Mouse (Mus musculus): ENCODE measurements at regions not wholly inside any gene's neighbourhood (a gene's known extent, or its start where the extent isn't known, plus 50 kb on each side); places are given as distances from the start of the nearest gene placed in this dataset.

DNA sequence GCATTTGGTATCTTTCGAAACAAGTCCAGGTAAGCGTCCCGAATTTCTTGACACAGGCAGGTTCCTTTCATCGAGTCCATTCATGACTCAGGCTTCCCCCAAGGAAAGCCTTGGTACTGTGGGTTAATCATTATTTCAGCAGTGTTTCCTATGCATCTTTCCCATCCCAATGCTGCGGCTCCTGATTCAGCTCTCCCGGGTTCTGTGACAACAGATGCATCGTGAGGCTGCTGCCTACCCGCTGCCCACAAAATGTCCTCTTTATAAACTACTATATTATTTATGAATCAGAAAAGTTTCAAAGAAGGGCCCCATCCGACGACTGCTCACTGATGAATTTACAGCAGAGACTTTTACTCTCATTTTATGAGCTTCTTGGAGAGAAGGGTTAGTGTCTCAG, 486.2 kb downstream of the Plcl1 start:
- no peak overlapping the region for H3K4me3 ChIP-seq (ENCODE audit: insufficient read depth, low read depth, low read length)
- H3K36me3 ChIP-seq (ENCODE audit: control insufficient read depth, insufficient read depth, low read length): no peaks in the 10 kb centered on the region
- H3K4me1 ChIP-seq (ENCODE audit: control insufficient read depth, insufficient read depth, low read length): no peaks in the 10 kb centered on the region
- no peaks in the 10 kb centered on the region for H3K27me3 ChIP-seq (ENCODE audit: control insufficient read depth, insufficient read depth, low read length)
- no peak overlapping the region for H3K9ac ChIP-seq (ENCODE audit: low read depth, low read length)
- H3K79me2 ChIP-seq (ENCODE audit: control insufficient read depth, insufficient read depth, low read length): no peaks in the 10 kb centered on the region
- DNase-seq (ENCODE audit: extremely low read depth, low read depth, low spot score): no peak
- 66% methylated on average over 10 of the region's 10 CpGs for WGBS
- H3K27ac ChIP-seq (replicated peaks; ENCODE audit: insufficient read depth, low read depth, low read length): no peak overlapping the region
- TF ChIP-seq CTCF (IDR thresholded peaks at IDR 0.05; ENCODE audit: low read depth, low read length) (no peak), POLR2A (IDR thresholded peaks at IDR 0.05; ENCODE audit: extremely low read depth, insufficient read depth, low read length) (no peak)

DNA sequence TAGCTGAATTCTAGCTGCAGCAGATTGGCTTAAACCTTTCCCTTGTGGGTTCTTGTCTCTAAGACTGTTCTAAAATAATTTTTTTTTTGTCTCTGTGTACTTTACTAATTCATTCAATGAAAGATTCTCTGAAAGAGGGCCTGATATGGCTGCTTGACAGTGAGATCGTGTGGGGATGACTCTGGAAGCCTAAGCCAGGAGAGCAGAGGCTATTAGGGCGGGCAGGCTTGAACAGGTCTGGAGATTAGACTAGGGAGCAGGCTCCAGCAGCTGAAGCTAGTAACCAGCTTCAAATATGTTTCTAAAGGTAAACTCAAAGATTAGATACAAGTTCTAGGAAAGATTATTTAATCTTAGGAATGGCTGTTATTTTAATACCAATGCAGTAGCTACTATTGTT, 491.9 kb downstream of the Plcl1 start:
- Histone ChIP-seq H3K9ac (ENCODE audit: low read depth, low read length) (no peak overlapping the region), H3K4me1 (ENCODE audit: control insufficient read depth, insufficient read depth, low read length) (no peaks in the 10 kb centered on the region), H3K79me2 (ENCODE audit: control insufficient read depth, insufficient read depth, low read length) (no peaks in the 10 kb centered on the region), H3K27ac (replicated peaks; ENCODE audit: insufficient read depth, low read depth, low read length) (no peak overlapping the region), H3K27me3 (ENCODE audit: control insufficient read depth, insufficient read depth, low read length) (no peaks in the 10 kb centered on the region), H3K4me3 (ENCODE audit: insufficient read depth, low read depth, low read length) (no peak overlapping the region), H3K36me3 (ENCODE audit: control insufficient read depth, insufficient read depth, low read length) (no peaks in the 10 kb centered on the region)
- TF ChIP-seq CTCF (IDR thresholded peaks at IDR 0.05; ENCODE audit: low read depth, low read length) (no peak), POLR2A (IDR thresholded peaks at IDR 0.05; ENCODE audit: extremely low read depth, insufficient read depth, low read length) (no peak)
- WGBS: 62% methylated on average over 2 of the region's 2 CpGs
- no peak for DNase-seq (ENCODE audit: extremely low read depth, low read depth, low spot score)

DNA sequence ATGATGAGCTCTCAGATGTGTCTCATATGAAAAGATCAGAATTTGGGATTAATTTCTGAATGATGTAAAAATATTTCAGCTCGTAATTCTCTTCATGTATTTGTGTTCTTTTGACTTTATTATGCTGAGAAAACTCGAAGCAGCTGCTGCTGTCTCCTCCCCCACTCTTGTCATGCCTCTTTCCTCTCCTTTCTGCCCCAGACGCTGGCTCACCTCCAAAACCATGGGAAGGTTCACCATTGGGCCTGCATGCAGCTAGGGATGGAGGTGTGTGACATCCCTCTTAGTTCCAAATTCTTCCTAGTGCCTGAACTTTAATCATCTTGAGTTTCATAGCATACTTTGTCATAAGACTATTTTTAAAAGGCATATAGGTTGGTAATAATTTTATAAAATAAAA, 492.3 kb downstream of the Plcl1 start:
- TF ChIP-seq CTCF (IDR thresholded peaks at IDR 0.05; ENCODE audit: low read depth, low read length) (no peak), POLR2A (IDR thresholded peaks at IDR 0.05; ENCODE audit: extremely low read depth, insufficient read depth, low read length) (no peak)
- DNase-seq (ENCODE audit: extremely low read depth, low read depth, low spot score): no peak
- no peak overlapping the region for H3K4me3 ChIP-seq (ENCODE audit: insufficient read depth, low read depth, low read length)
- H3K4me1 ChIP-seq (ENCODE audit: control insufficient read depth, insufficient read depth, low read length): no peaks in the 10 kb centered on the region
- 39% methylated on average over 3 of the region's 3 CpGs for WGBS
- H3K79me2 ChIP-seq (ENCODE audit: control insufficient read depth, insufficient read depth, low read length): no peaks in the 10 kb centered on the region
- no peaks in the 10 kb centered on the region for H3K27me3 ChIP-seq (ENCODE audit: control insufficient read depth, insufficient read depth, low read length)
- no peak overlapping the region for H3K9ac ChIP-seq (ENCODE audit: low read depth, low read length)
- H3K36me3 ChIP-seq (ENCODE audit: control insufficient read depth, insufficient read depth, low read length): no peaks in the 10 kb centered on the region
- no peak overlapping the region for H3K27ac ChIP-seq (replicated peaks; ENCODE audit: insufficient read depth, low read depth, low read length)

DNA sequence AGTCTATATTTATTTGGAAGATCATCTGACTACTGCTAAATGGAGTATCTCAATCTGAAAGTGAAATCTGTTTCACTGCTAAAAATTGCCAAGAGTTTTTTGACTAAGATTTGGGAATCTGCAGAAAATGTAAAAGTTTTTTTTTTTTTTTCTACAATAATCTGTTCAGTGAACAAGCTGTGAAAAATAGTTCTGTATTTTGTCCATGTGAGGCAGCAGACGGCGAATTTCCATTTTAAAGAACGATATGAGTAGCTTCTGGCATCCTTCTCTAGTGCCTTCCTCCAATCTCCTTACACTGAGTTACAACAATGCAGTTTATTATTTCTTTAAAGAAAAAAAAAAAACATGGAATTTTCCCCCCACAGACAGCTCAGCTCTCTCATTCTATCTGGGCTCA, 494.3 kb downstream of the Plcl1 start:
- Histone ChIP-seq H3K27me3 (ENCODE audit: control insufficient read depth, insufficient read depth, low read length) (no peaks in the 10 kb centered on the region), H3K4me3 (ENCODE audit: insufficient read depth, low read depth, low read length) (no peak overlapping the region), H3K79me2 (ENCODE audit: control insufficient read depth, insufficient read depth, low read length) (no peaks in the 10 kb centered on the region), H3K27ac (replicated peaks; ENCODE audit: insufficient read depth, low read depth, low read length) (no peak overlapping the region), H3K9ac (ENCODE audit: low read depth, low read length) (no peak overlapping the region), H3K4me1 (ENCODE audit: control insufficient read depth, insufficient read depth, low read length) (no peaks in the 10 kb centered on the region), H3K36me3 (ENCODE audit: control insufficient read depth, insufficient read depth, low read length) (no peaks in the 10 kb centered on the region)
- WGBS: 79% methylated on average over 3 of the region's 3 CpGs
- no peak for DNase-seq (ENCODE audit: extremely low read depth, low read depth, low spot score)
- TF ChIP-seq POLR2A (IDR thresholded peaks at IDR 0.05; ENCODE audit: extremely low read depth, insufficient read depth, low read length): no peak
- no peak for TF ChIP-seq CTCF (IDR thresholded peaks at IDR 0.05; ENCODE audit: low read depth, low read length)

DNA sequence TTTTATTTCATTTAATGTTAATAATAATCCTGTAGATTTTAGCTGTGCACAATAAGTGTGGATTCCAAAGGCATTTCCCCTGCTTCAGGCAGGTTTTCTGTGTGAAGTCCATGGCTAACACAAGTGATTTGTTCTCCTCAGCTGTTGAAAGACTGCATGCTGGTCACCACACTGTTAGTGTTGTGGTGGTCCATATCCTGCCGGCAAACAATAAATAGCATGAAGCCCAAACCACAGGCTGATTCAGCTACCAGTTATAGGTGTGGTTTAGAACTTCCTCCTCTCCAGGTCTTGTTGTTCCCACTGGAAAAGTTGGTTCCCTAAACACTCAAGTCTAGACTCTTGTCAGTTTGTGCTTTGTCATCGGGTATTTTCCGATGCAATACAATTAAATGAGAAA, 497.5 kb downstream of the Plcl1 start:
- TF ChIP-seq POLR2A (IDR thresholded peaks at IDR 0.05; ENCODE audit: extremely low read depth, insufficient read depth, low read length): no peak
- no peak for TF ChIP-seq CTCF (IDR thresholded peaks at IDR 0.05; ENCODE audit: low read depth, low read length)
- H3K4me1 ChIP-seq (ENCODE audit: control insufficient read depth, insufficient read depth, low read length): no peaks in the 10 kb centered on the region
- no peaks in the 10 kb centered on the region for H3K79me2 ChIP-seq (ENCODE audit: control insufficient read depth, insufficient read depth, low read length)
- H3K4me3 ChIP-seq (ENCODE audit: insufficient read depth, low read depth, low read length): no peak overlapping the region
- H3K27me3 ChIP-seq (ENCODE audit: control insufficient read depth, insufficient read depth, low read length): no peaks in the 10 kb centered on the region
- no peak overlapping the region for H3K9ac ChIP-seq (ENCODE audit: low read depth, low read length)
- H3K27ac ChIP-seq (replicated peaks; ENCODE audit: insufficient read depth, low read depth, low read length): no peak overlapping the region
- no peak for DNase-seq (ENCODE audit: extremely low read depth, low read depth, low spot score)
- WGBS: 92% methylated on average over 3 of the region's 3 CpGs
- H3K36me3 ChIP-seq (ENCODE audit: control insufficient read depth, insufficient read depth, low read length): no peaks in the 10 kb centered on the region

DNA sequence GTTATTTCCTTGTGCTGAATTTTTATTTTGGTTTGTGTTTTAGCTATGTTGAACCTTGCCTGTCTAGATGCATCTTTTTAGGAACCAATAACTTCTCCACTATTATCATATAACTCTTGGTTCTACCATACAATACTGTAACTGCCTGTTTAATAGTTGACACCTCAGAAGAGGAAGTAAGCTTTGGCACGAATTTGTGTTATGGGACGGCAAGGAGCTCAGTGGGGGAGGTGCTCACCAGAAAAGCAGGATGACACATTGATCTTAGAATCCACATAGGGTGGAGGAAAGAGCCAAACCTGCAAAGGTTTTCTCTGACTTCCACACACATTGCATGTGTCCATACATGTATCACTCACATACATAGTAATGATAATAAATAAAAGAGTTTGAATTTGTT, 498.9 kb downstream of the Plcl1 start:
- H3K36me3 ChIP-seq (ENCODE audit: control insufficient read depth, insufficient read depth, low read length): no peaks in the 10 kb centered on the region
- no peak overlapping the region for H3K9ac ChIP-seq (ENCODE audit: low read depth, low read length)
- H3K27me3 ChIP-seq (ENCODE audit: control insufficient read depth, insufficient read depth, low read length): no peaks in the 10 kb centered on the region
- no peak overlapping the region for H3K27ac ChIP-seq (replicated peaks; ENCODE audit: insufficient read depth, low read depth, low read length)
- no peak overlapping the region for H3K4me3 ChIP-seq (ENCODE audit: insufficient read depth, low read depth, low read length)
- no peaks in the 10 kb centered on the region for H3K4me1 ChIP-seq (ENCODE audit: control insufficient read depth, insufficient read depth, low read length)
- H3K79me2 ChIP-seq (ENCODE audit: control insufficient read depth, insufficient read depth, low read length): no peaks in the 10 kb centered on the region
- 77% methylated on average over 2 of the region's 2 CpGs for WGBS
- no peak for DNase-seq (ENCODE audit: extremely low read depth, low read depth, low spot score)
- TF ChIP-seq POLR2A (IDR thresholded peaks at IDR 0.05; ENCODE audit: extremely low read depth, insufficient read depth, low read length) (no peak), CTCF (IDR thresholded peaks at IDR 0.05; ENCODE audit: low read depth, low read length) (no peak)
